ENCODE assay signal across 27 mouse cellular contexts in genomic region chr16:30113800-30114199, GRCm38 (mm10). TPM values are rescaled to one million over a fixed set of nuclear protein-coding genes. Genes with fewer than 3 reads are reported as not detected.
A peak's percentile ranks its signal among the peaks of the same experiment; 100 is the strongest.
DNase-seq lines count a peak whose midpoint lies in the region; ATAC-seq and TF ChIP-seq lines count a peak whose summit lies in the region.
"Had no signal": no experiment of that assay in that cellular context is flagged by ENCODE, and none has a peak within 500 bp of the region (broad histone marks: within the 10 kb centered on the region; RNA-seq: fewer than 3 reads in every experiment).

No protein-coding gene starts in this region.

- TF ChIP-seq CTCF in kidney, adult 2 months (conservative IDR thresholded peaks at IDR 0.05; ENCODE audit: insufficient read depth, insufficient read length, low read depth, low read length) = no peak
- TF ChIP-seq CTCF in lung, postnatal 0 days (IDR thresholded peaks at IDR 0.05) = no peak

- H3K36me3 ChIP-seq in kidney, adult 2 months (ENCODE audit: control insufficient read depth, insufficient read depth, low read length) = no peaks in the 10 kb centered on the region
- H3K36me3 ChIP-seq in lung, embryonic 16.5 days (ENCODE audit: control insufficient read depth, insufficient read depth, low read length) = no peaks in the 10 kb centered on the region
- H3K36me3 ChIP-seq in lung, postnatal 0 days (ENCODE audit: insufficient read depth, low read length) = no peaks in the 10 kb centered on the region
- H3K36me3 ChIP-seq in forebrain, embryonic 14.5 days (ENCODE audit: control insufficient read depth, insufficient read depth, low read length) = no peaks in the 10 kb centered on the region
- H3K36me3 ChIP-seq: embryonic facial prominence, embryonic 15.5 days; forebrain, embryonic 10.5 days; G1E; heart, embryonic 13.5 days; limb, embryonic 12.5 days; neural tube, embryonic 13.5 days had no signal

- no peak overlapping the region for H3K4me3 ChIP-seq in kidney, adult 2 months (ENCODE audit: insufficient read depth, low read depth, low read length)
- H3K4me3 ChIP-seq in lung, embryonic 16.5 days (ENCODE audit: low read length) = no peak overlapping the region
- no peak overlapping the region for H3K4me3 ChIP-seq in lung, postnatal 0 days (ENCODE audit: low read depth, low read length)
- no peak overlapping the region for H3K4me3 ChIP-seq in forebrain, embryonic 14.5 days (ENCODE audit: low read depth, low read length)
- H3K4me3 ChIP-seq: embryonic facial prominence, embryonic 15.5 days; forebrain, embryonic 10.5 days; heart, embryonic 13.5 days; left cerebral cortex, adult 2 months; limb, embryonic 12.5 days; neural tube, embryonic 13.5 days had no signal

- TF ChIP-seq EP300 in lung, postnatal 0 days (IDR thresholded peaks at IDR 0.05) = no peak

- H3K9ac ChIP-seq in lung, embryonic 16.5 days (ENCODE audit: low read length) = no peak overlapping the region
- H3K9ac ChIP-seq in lung, postnatal 0 days (replicated peaks; ENCODE audit: low read depth) = no peak overlapping the region
- H3K9ac ChIP-seq in forebrain, embryonic 14.5 days (ENCODE audit: low read length) = no peak overlapping the region
- H3K9ac ChIP-seq: embryonic facial prominence, embryonic 15.5 days; heart, embryonic 13.5 days; hindbrain, embryonic 14.5 days; limb, embryonic 12.5 days; neural tube, embryonic 13.5 days had no signal

- TF ChIP-seq POLR2A in kidney, adult 2 months (IDR thresholded peaks at IDR 0.05; ENCODE audit: low read depth, low read length) = no peak

- no peaks in the 10 kb centered on the region for H3K27me3 ChIP-seq in kidney, adult 2 months (replicated peaks; ENCODE audit: control insufficient read depth, insufficient read depth, low read length)
- no peaks in the 10 kb centered on the region for H3K27me3 ChIP-seq in lung, embryonic 16.5 days (ENCODE audit: control insufficient read depth, insufficient read depth, low read depth, low read length)
- no peaks in the 10 kb centered on the region for H3K27me3 ChIP-seq in lung, postnatal 0 days (replicated peaks; ENCODE audit: insufficient read depth, low read length)
- H3K27me3 ChIP-seq in forebrain, embryonic 14.5 days (replicated peaks; ENCODE audit: control insufficient read depth, insufficient read depth, low read length) = no peaks in the 10 kb centered on the region
- H3K27me3 ChIP-seq: embryonic facial prominence, embryonic 15.5 days had no signal

- no peak for ATAC-seq in lung, embryonic 16.5 days (ENCODE audit: low read depth)
- peak; percentile 61 for ATAC-seq in lung, postnatal 0 days
- no peak for ATAC-seq in forebrain, embryonic 14.5 days
- no peak for ATAC-seq in activated CD4-positive, CD25-positive, alpha-beta regulatory T cell, adult 4 months

- DNase-seq in kidney, adult 2 months = no peak
- no peak for DNase-seq in kidney, postnatal 10 days
- no peak for DNase-seq in lung, postnatal 14 days
- DNase-seq in lung, postnatal 0 days (ENCODE audit: low spot score) = peak; percentile 38
- DNase-seq in yolk sac, embryonic 10.5 days (ENCODE audit: low spot score) = peak; percentile 45
- DNase-seq in forebrain, embryonic 14.5 days (ENCODE audit: low spot score) = no peak
- DNase-seq: adrenal gland, postnatal 25 days; cerebellum, adult 11 months; cerebellum, postnatal 25 days; embryo, embryonic 11 days; gastrocnemius, postnatal 14 days; heart, adult 18-20 months; kidney, postnatal 4 days; layer of hippocampus, adult 9-11 months; midbrain, embryonic 14.5 days; right cerebral cortex, postnatal 14 days; spleen, adult 18-20 months had no signal

- H3K9me3 ChIP-seq in lung, embryonic 16.5 days (ENCODE audit: control insufficient read depth, low read length) = peaks cover 4% of the 10 kb centered on the region; the same call in 1 of the 2 replicates
- no peaks in the 10 kb centered on the region for H3K9me3 ChIP-seq in lung, postnatal 0 days (ENCODE audit: low read length)
- no peaks in the 10 kb centered on the region for H3K9me3 ChIP-seq in forebrain, embryonic 14.5 days (replicated peaks; ENCODE audit: control insufficient read depth, low read length)
- H3K9me3 ChIP-seq: embryonic facial prominence, embryonic 15.5 days had no signal

- peaks cover 10% of the 10 kb centered on the region; the same call in 1 of the 2 replicates for H3K4me1 ChIP-seq in kidney, adult 2 months (ENCODE audit: control insufficient read depth, insufficient read depth, low read length)
- peaks cover 45% of the 10 kb centered on the region for H3K4me1 ChIP-seq in lung, embryonic 16.5 days (replicated peaks; ENCODE audit: control insufficient read depth, insufficient read depth, low read length)
- H3K4me1 ChIP-seq in lung, postnatal 0 days (ENCODE audit: insufficient read depth, low read depth, low read length) = peaks cover 17% of the 10 kb centered on the region; the same call in 1 of the 2 replicates
- no peaks in the 10 kb centered on the region for H3K4me1 ChIP-seq in forebrain, embryonic 14.5 days (ENCODE audit: control insufficient read depth, insufficient read depth, low read length)
- H3K4me1 ChIP-seq: neural tube, embryonic 13.5 days had no signal

- H3K4me2 ChIP-seq in lung, embryonic 16.5 days (ENCODE audit: low read depth, low read length) = no peak overlapping the region
- no peak overlapping the region for H3K4me2 ChIP-seq in lung, postnatal 0 days (replicated peaks; ENCODE audit: low read depth, low read length)
- no peak overlapping the region for H3K4me2 ChIP-seq in forebrain, embryonic 14.5 days (ENCODE audit: low read length)
- H3K4me2 ChIP-seq: embryonic facial prominence, embryonic 15.5 days; heart, embryonic 13.5 days; hindbrain, embryonic 14.5 days; limb, embryonic 12.5 days; neural tube, embryonic 13.5 days had no signal

- 83% methylated on average over 8 of the region's 8 CpGs for WGBS in kidney, adult 2 months
- 54% methylated on average over 8 of the region's 8 CpGs for WGBS in lung, embryonic 16.5 days
- 53% methylated on average over 8 of the region's 8 CpGs for WGBS in lung, postnatal 0 days
- WGBS in forebrain, embryonic 14.5 days = 84% methylated on average over 8 of the region's 8 CpGs

- H3K27ac ChIP-seq in kidney, adult 2 months (ENCODE audit: insufficient read depth, low read depth, low read length) = peak overlapping the region; percentile 13; the same call in 1 of the 2 replicates
- H3K27ac ChIP-seq in lung, embryonic 16.5 days (ENCODE audit: low read length) = peak overlapping the region; percentile 86
- H3K27ac ChIP-seq in lung, postnatal 0 days (ENCODE audit: low read length) = peak overlapping the region; percentile 58
- no peak overlapping the region for H3K27ac ChIP-seq in forebrain, embryonic 14.5 days (ENCODE audit: low read depth, low read length)
- H3K27ac ChIP-seq: embryonic facial prominence, embryonic 15.5 days; heart, embryonic 13.5 days; hindbrain, embryonic 14.5 days; left cerebral cortex, adult 2 months; limb, embryonic 12.5 days; neural tube, embryonic 13.5 days had no signal

RNA-seq across cellular contexts. Expression of gene Hes1, which starts 49.6 kb away (rescaled TPM):
- 54.4 and 78.8 TPM in 2 replicates for polyA plus RNA-seq in kidney, adult 2 months (2012; rRNA removed)
- 37.1 and 40.7 TPM in 2 replicates for polyA plus RNA-seq in lung, embryonic 16.5 days (2015; fragmentation: Nextera tagmentation; extraction: Ambion mirVana)
- polyA plus RNA-seq in lung, postnatal 0 days (2015; fragmentation: Nextera tagmentation; extraction: Ambion mirVana) = 89.1 and 93.9 TPM in 2 replicates
- polyA plus RNA-seq in forebrain, embryonic 14.5 days (2014; fragmentation: Nextera tagmentation; extraction: Ambion mirVana) = 15.2 and 20.5 TPM in 2 replicates
- polyA plus RNA-seq in activated CD4-positive, CD25-positive, alpha-beta regulatory T cell, adult 4 months (2017; shearing (Covaris generic)) = not detected

Comparison
In these comparisons a context has a peak if more than half of its experiments do, and no peak if none do; other contexts are left out.
1. DNase-seq: peak in lung, postnatal 0 days (single experiment) and yolk sac, embryonic 10.5 days (single experiment); none in kidney, adult 2 months (single experiment), kidney, postnatal 10 days (single experiment), lung, postnatal 14 days (single experiment) and forebrain, embryonic 14.5 days (single experiment).
2. RNA of gene Hes1, which starts 49.6 kb away (polyA plus RNA-seq): 89.1 to 93.9 TPM in lung, postnatal 0 days, 54.4 to 78.8 TPM in kidney, adult 2 months, 37.1 to 40.7 TPM in lung, embryonic 16.5 days and 15.2 to 20.5 TPM in forebrain, embryonic 14.5 days; not detected in activated CD4-positive, CD25-positive, alpha-beta regulatory T cell, adult 4 months; every median in the first group is over 10 times any median in the second.